In genomic region chr3:138083073-138083637, GRCm38 (mm10) we compare ENCODE assay signal across 17 mouse cellular contexts. TPM values are rescaled to one million over a fixed set of nuclear protein-coding genes. Genes with fewer than 3 reads are reported as not detected.
DNase-seq lines count a peak whose midpoint lies in the region; ATAC-seq lines count a peak whose summit lies in the region.
"Had no signal": no experiment of that assay in that cellular context is flagged by ENCODE, and none has a peak within 500 bp of the region (broad histone marks: within the 10 kb centered on the region; RNA-seq: fewer than 3 reads in every experiment).

No protein-coding gene starts in this region.

- intact Hi-C loops in heart, postnatal 36 days (cut with DNase I), result loop anchor here (5.0 kb wide), 1 partner anchor 34 kb away; no protein-coding TSS in a partner anchor

- H3K9me3 ChIP-seq in forebrain, embryonic 16.5 days (ENCODE audit: control insufficient read depth, low read length), result no peaks in the 10 kb centered on the region
- no peaks in the 10 kb centered on the region for H3K9me3 ChIP-seq in forebrain, embryonic 15.5 days
- H3K9me3 ChIP-seq in heart, embryonic 15.5 days (replicated peaks), result no peaks in the 10 kb centered on the region
- no peaks in the 10 kb centered on the region for H3K9me3 ChIP-seq in liver, embryonic 11.5 days (ENCODE audit: control insufficient read depth, low read length)
- H3K9me3 ChIP-seq: hindbrain, embryonic 12.5 days; megakaryocyte, embryonic 14.5 days had no signal

- H3K4me1 ChIP-seq in forebrain, embryonic 16.5 days (replicated peaks; ENCODE audit: control insufficient read depth, insufficient read depth, low read length), result no peaks in the 10 kb centered on the region
- peaks cover 3% of the 10 kb centered on the region; the same call in 1 of the 2 replicates for H3K4me1 ChIP-seq in forebrain, embryonic 15.5 days
- H3K4me1 ChIP-seq in heart, embryonic 15.5 days (replicated peaks), result peaks cover 18% of the 10 kb centered on the region
- no peaks in the 10 kb centered on the region for H3K4me1 ChIP-seq in liver, embryonic 11.5 days (replicated peaks; ENCODE audit: control insufficient read depth, insufficient read depth, low read length)
- H3K4me1 ChIP-seq: hindbrain, embryonic 12.5 days had no signal

- H3K36me3 ChIP-seq in forebrain, embryonic 16.5 days (ENCODE audit: control insufficient read depth, insufficient read depth), result no peaks in the 10 kb centered on the region
- no peaks in the 10 kb centered on the region for H3K36me3 ChIP-seq in forebrain, embryonic 15.5 days
- peaks cover 6% of the 10 kb centered on the region; the same call in 1 of the 2 replicates for H3K36me3 ChIP-seq in heart, embryonic 15.5 days
- no peaks in the 10 kb centered on the region for H3K36me3 ChIP-seq in liver, embryonic 11.5 days (ENCODE audit: control insufficient read depth, insufficient read depth, low read length)
- H3K36me3 ChIP-seq: hindbrain, embryonic 12.5 days had no signal

- WGBS in forebrain, embryonic 16.5 days, result 59% methylated on average over 1 of the region's 1 CpGs
- WGBS in forebrain, embryonic 15.5 days, result 83% methylated on average over 1 of the region's 1 CpGs
- WGBS in heart, embryonic 15.5 days, result 64% methylated on average over 1 of the region's 1 CpGs
- 92% methylated on average over 1 of the region's 1 CpGs for WGBS in liver, embryonic 11.5 days

- no peak overlapping the region for H3K4me2 ChIP-seq in forebrain, embryonic 16.5 days (ENCODE audit: low read length)
- H3K4me2 ChIP-seq in forebrain, embryonic 15.5 days (replicated peaks), result no peak overlapping the region
- H3K4me2 ChIP-seq in heart, embryonic 15.5 days, result no peak overlapping the region
- no peak overlapping the region for H3K4me2 ChIP-seq in liver, embryonic 11.5 days
- H3K4me2 ChIP-seq: hindbrain, embryonic 12.5 days had no signal

- no peak overlapping the region for H3K4me3 ChIP-seq in forebrain, embryonic 16.5 days (replicated peaks; ENCODE audit: low read length)
- no peak overlapping the region for H3K4me3 ChIP-seq in forebrain, embryonic 15.5 days
- no peak overlapping the region for H3K4me3 ChIP-seq in heart, embryonic 15.5 days
- no peak overlapping the region for H3K4me3 ChIP-seq in liver, embryonic 11.5 days (ENCODE audit: low read depth, low read length)
- H3K4me3 ChIP-seq: hindbrain, embryonic 12.5 days; megakaryocyte, embryonic 14.5 days had no signal

- no peaks in the 10 kb centered on the region for H3K27me3 ChIP-seq in forebrain, embryonic 16.5 days (replicated peaks; ENCODE audit: control insufficient read depth, insufficient read depth, low read length)
- no peaks in the 10 kb centered on the region for H3K27me3 ChIP-seq in forebrain, embryonic 15.5 days
- no peaks in the 10 kb centered on the region for H3K27me3 ChIP-seq in heart, embryonic 15.5 days
- no peaks in the 10 kb centered on the region for H3K27me3 ChIP-seq in liver, embryonic 11.5 days (replicated peaks; ENCODE audit: control insufficient read depth, insufficient read depth, low read length)

- ATAC-seq in forebrain, embryonic 16.5 days, result peak; percentile 75
- ATAC-seq in forebrain, embryonic 15.5 days (replicated peaks), result no peak
- no peak for ATAC-seq in heart, embryonic 15.5 days (replicated peaks; ENCODE audit: insufficient number of reproducible peaks, insufficient read depth, low FRiP score, low read depth)
- ATAC-seq in liver, embryonic 11.5 days (replicated peaks; ENCODE audit: low FRiP score), result no peak

- no peak for DNase-seq in heart, postnatal 36 days
- peak; percentile 50 to 66 for DNase-seq in right cerebral cortex, postnatal 10 days (ENCODE audit: low spot score in 2 of 2)
- no peak for DNase-seq in right cerebral cortex, postnatal 4 days
- peak; percentile 73 for DNase-seq in telencephalon, adult 2 months (ENCODE audit: low read depth, low spot score)
- no peak for DNase-seq in liver, embryonic 11.5 days (ENCODE audit: low spot score)
- DNase-seq: adrenal gland, adult 2 months; B cell, adult 2 months; kidney, adult 18-20 months; kidney, postnatal 4 days; liver; thymus, adult 18-20 months had no signal

- no peak overlapping the region for H3K27ac ChIP-seq in forebrain, embryonic 16.5 days (ENCODE audit: low read length)
- no peak overlapping the region for H3K27ac ChIP-seq in forebrain, embryonic 15.5 days (replicated peaks)
- H3K27ac ChIP-seq in heart, embryonic 15.5 days, result peak overlapping the region; percentile 72
- H3K27ac ChIP-seq in liver, embryonic 11.5 days (ENCODE audit: low read depth, low read length), result no peak overlapping the region
- H3K27ac ChIP-seq: hindbrain, embryonic 12.5 days had no signal

- no peak overlapping the region for H3K9ac ChIP-seq in forebrain, embryonic 16.5 days (replicated peaks; ENCODE audit: low read depth, low read length)
- no peak overlapping the region for H3K9ac ChIP-seq in forebrain, embryonic 15.5 days (replicated peaks)
- H3K9ac ChIP-seq in heart, embryonic 15.5 days, result no peak overlapping the region
- no peak overlapping the region for H3K9ac ChIP-seq in liver, embryonic 11.5 days (ENCODE audit: low read depth, low read length)
- H3K9ac ChIP-seq: hindbrain, embryonic 12.5 days had no signal

RNA-seq across cellular contexts. Expression of gene Gm5105, which starts 16.0 kb away (rescaled TPM):
- polyA plus RNA-seq in forebrain, embryonic 16.5 days (2015; fragmentation: Nextera tagmentation; extraction: Ambion mirVana), result 0.14 TPM in 1 of 2 replicates, not detected in the other
- polyA plus RNA-seq in forebrain, embryonic 15.5 days (2015; fragmentation: Nextera tagmentation; extraction: Ambion mirVana), result 0.15 TPM in 1 of 2 replicates, not detected in the other
- 0.47 and 0.58 TPM in 2 replicates for polyA plus RNA-seq in heart, embryonic 15.5 days (2015; fragmentation: Nextera tagmentation; extraction: Ambion mirVana)
- under 1 TPM; 0.64 to 0.81 TPM for total RNA-seq in heart, postnatal 36 days (2021)
- polyA plus RNA-seq in liver, embryonic 11.5 days (2014; fragmentation: Nextera tagmentation; extraction: Ambion mirVana), result not detected in 2 replicates
- total RNA-seq: adrenal gland, adult 2 months; left cerebral cortex, postnatal 10 days had no signal
- polyA plus RNA-seq: adrenal gland, adult 2 months; hindbrain, embryonic 12.5 days had no signal

RNA-seq across cellular contexts. Expression of gene 1110002E22Rik, which starts 18.3 kb away (rescaled TPM):
- 0.24 and 0.32 TPM in 2 replicates for polyA plus RNA-seq in forebrain, embryonic 16.5 days (2015; fragmentation: Nextera tagmentation; extraction: Ambion mirVana)
- 0.14 and 0.22 TPM in 2 replicates for polyA plus RNA-seq in forebrain, embryonic 15.5 days (2015; fragmentation: Nextera tagmentation; extraction: Ambion mirVana)
- polyA plus RNA-seq in heart, embryonic 15.5 days (2015; fragmentation: Nextera tagmentation; extraction: Ambion mirVana), result 13.8 and 16.0 TPM in 2 replicates
- total RNA-seq in heart, postnatal 36 days (2021), result 10 to 100 TPM; 52.5 to 58.2 TPM
- polyA plus RNA-seq in liver, embryonic 11.5 days (2014; fragmentation: Nextera tagmentation; extraction: Ambion mirVana), result 0.05 and 0.09 TPM in 2 replicates

Comparison
In these comparisons a context has a peak if more than half of its experiments do, and no peak if none do; other contexts are left out.
1. DNase-seq: peak in right cerebral cortex, postnatal 10 days (2 of 2) and telencephalon, adult 2 months (single experiment); none in heart, postnatal 36 days (0 of 2), right cerebral cortex, postnatal 4 days (single experiment) and liver, embryonic 11.5 days (single experiment).
2. RNA of gene 1110002E22Rik, which starts 18.3 kb away (polyA plus RNA-seq): 13.8 to 16.0 TPM in heart, embryonic 15.5 days; 0.24 to 0.32 TPM in forebrain, embryonic 16.5 days, 0.14 to 0.22 TPM in forebrain, embryonic 15.5 days and 0.05 to 0.09 TPM in liver, embryonic 11.5 days; every median in the first group is over 10 times any median in the second.